Mouse (Mus musculus) lung, postnatal 0 days (tissue): Measurements from ENCODE around the gene Ccser2. TPM values are rescaled to one million over a fixed set of nuclear protein-coding genes. Genes with fewer than 3 reads are reported as not detected.
A peak's percentile ranks its signal among the peaks of the same experiment; 100 is the strongest.

Source experiments
- ATAC-seq: fragments of 200-750 bp; cut with Nextera tagmentation; 2 replicates; pipeline ENCODE4 v1.8.0; 2017; ENCODE audit warnings: moderate library complexity
- DNase-seq: peaks from one replicate; pipeline ENCODE4 v3.0.0-alpha.2; 2016; ENCODE audit warnings: low spot score
- H3K27ac ChIP-seq: fragments of 300-500 bp; sonication (generic); 2 replicates; pipeline ENCODE4 v1.5.1; 2014; ENCODE audit warnings: antibody characterized with exemption, mild to moderate bottlenecking, low read length, mixed read lengths
- H3K27me3 ChIP-seq: fragments of 300-500 bp; sonication (generic); replicated peaks from 2 replicates; pipeline ENCODE4 v1.6.1; 2014; ENCODE audit warnings: low read length, mixed read lengths; ENCODE audit not compliant: insufficient read depth
- H3K36me3 ChIP-seq: fragments of 300-500 bp; sonication (generic); 2 replicates; pipeline ENCODE4 v1.6.1; 2014; ENCODE audit warnings: low read length, mixed read lengths; ENCODE audit not compliant: insufficient read depth
- H3K4me1 ChIP-seq: fragments of 300-500 bp; sonication (generic); 2 replicates; pipeline ENCODE4 v1.6.1; 2014; ENCODE audit warnings: antibody characterized with exemption, low read depth, low read length, mixed read lengths; ENCODE audit not compliant: insufficient read depth
- H3K4me2 ChIP-seq: fragments of 300-500 bp; sonication (generic); replicated peaks from 2 replicates; pipeline ENCODE4 v1.6.1; 2014; ENCODE audit warnings: low read depth, mild to moderate bottlenecking, low read length, moderate library complexity, mixed read lengths
- H3K4me3 ChIP-seq: fragments of 300-500 bp; sonication (generic); 2 replicates; pipeline ENCODE4 v1.5.1; 2014; ENCODE audit warnings: low read depth, low read length
- H3K9ac ChIP-seq: fragments of 300-500 bp; sonication (generic); replicated peaks from 2 replicates; pipeline ENCODE4 v1.6.1; 2014; ENCODE audit warnings: low read depth, mild to moderate bottlenecking
- H3K9me3 ChIP-seq: fragments of 300-500 bp; sonication (generic); 2 replicates; pipeline ENCODE4 v1.6.1; 2016; ENCODE audit warnings: low read length, mixed read lengths
- CTCF ChIP-seq: IDR thresholded peaks from 2 replicates; pipeline ENCODE4 v1.5.1; 2016; ENCODE audit warnings: antibody characterized with exemption, mild to moderate bottlenecking
- EP300 ChIP-seq: IDR thresholded peaks from 2 replicates; pipeline ENCODE4 v1.6.1; 2016; ENCODE audit warnings: antibody characterized with exemption, mild to moderate bottlenecking, control low read depth
- WGBS: fragments of 180-500 bp; shearing (Covaris S2); extraction: QIAGEN DNeasy Blood & Tissue Kit; methylation state at CpG from one replicate; pipeline ENCODE4 v1.1.7; 2014; 5-methylcytosine and 5-hydroxymethylcytosine counted together
- polyA plus RNA-seq: library from polyadenylated mRNA; unstranded; fragments of >200 nt; fragmentation: Nextera tagmentation; extraction: Ambion mirVana; gene quantifications from 2 replicates; pipeline ENCODE4 v1.2.1, GENCODE M21; 2015

The Ccser2 gene
- polyA plus RNA-seq, 1 experiment from 2014 or later: 48.0 TPM

- Histone ChIP-seq H3K4me1 (peaks cover 5% of the 10 kb centered on the region; the same call in 1 of the 2 replicates), H3K9ac (no peak overlapping the region), H3K4me2 (no peak overlapping the region), H3K4me3 (no peak overlapping the region), H3K27me3 (no peaks in the 10 kb centered on the region), H3K36me3 (no peaks in the 10 kb centered on the region), H3K9me3 (no peaks in the 10 kb centered on the region), H3K27ac (no peak overlapping the region)
- no peak for TF ChIP-seq CTCF
- 39% methylated on average over 5 of the region's 5 CpGs for WGBS
- no peak for ATAC-seq
- no peak for DNase-seq
These were observed 11.9 kb downstream of the Ccser2 start for GRCm38 (mm10) chr14:36956717-36957116.

GRCm38 (mm10) chr14:36952687-36953426, 15.7 kb downstream of the Ccser2 start:
- ATAC-seq: peak; percentile 63
- peaks cover 5% of the 10 kb centered on the region; the same call in 1 of the 2 replicates for H3K4me1 ChIP-seq
- TF ChIP-seq EP300 (no peak), CTCF (no peak)

GRCm38 (mm10) chr14:36952142-36952541, 16.4 kb downstream of the Ccser2 start:
- no peak overlapping the region for H3K27ac ChIP-seq
- H3K4me3 ChIP-seq: no peak overlapping the region
- no peaks in the 10 kb centered on the region for H3K36me3 ChIP-seq
- H3K4me1 ChIP-seq: peaks cover 5% of the 10 kb centered on the region; the same call in 1 of the 2 replicates
- DNase-seq: peak; percentile 85
- no peak overlapping the region for H3K9ac ChIP-seq
- TF ChIP-seq EP300 (no peak), CTCF (peak; percentile 87)
- no peaks in the 10 kb centered on the region for H3K27me3 ChIP-seq
- H3K9me3 ChIP-seq: no peaks in the 10 kb centered on the region
- no peak overlapping the region for H3K4me2 ChIP-seq
- WGBS: 22% methylated on average over 2 of the region's 2 CpGs
- peak; percentile 70 for ATAC-seq

More at GRCm38 (mm10) chr14:36952687-36953426, 15.7 kb downstream of the Ccser2 start:
- DNase-seq: peak; percentile 23
- Histone ChIP-seq H3K27ac (no peak overlapping the region), H3K36me3 (no peaks in the 10 kb centered on the region), H3K27me3 (no peaks in the 10 kb centered on the region), H3K4me3 (no peak overlapping the region), H3K9ac (no peak overlapping the region), H3K4me2 (no peak overlapping the region), H3K9me3 (no peaks in the 10 kb centered on the region)
- 63% methylated on average over 10 of the region's 10 CpGs for WGBS

DNA sequence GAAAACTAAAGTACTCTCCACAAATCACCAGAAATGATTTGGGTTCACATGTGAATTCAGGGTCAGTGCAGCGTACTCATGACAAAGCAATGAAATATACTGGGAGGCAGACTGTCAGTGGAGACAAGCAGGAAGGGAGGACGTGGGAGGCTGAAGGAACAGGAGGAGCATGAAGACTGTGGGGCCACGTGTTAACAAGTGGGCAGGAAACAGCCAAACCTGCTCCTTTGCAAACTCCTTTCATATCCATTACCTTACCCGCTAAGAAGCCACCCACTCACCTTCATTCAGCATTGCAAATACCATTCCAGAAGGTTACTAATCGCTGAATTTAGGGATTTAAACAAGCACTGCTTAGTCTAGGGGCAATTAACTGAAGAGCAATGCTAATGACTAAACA, 25.9 kb downstream of the Ccser2 start:
- TF ChIP-seq EP300 (no peak), CTCF (no peak)
- Histone ChIP-seq H3K4me3 (no peak overlapping the region), H3K4me2 (no peak overlapping the region), H3K9me3 (no peaks in the 10 kb centered on the region), H3K36me3 (0 out of 2 replicates have a peak, but pooled peaks cover 6% of the 10 kb centered on the region), H3K27ac (no peak overlapping the region), H3K27me3 (no peaks in the 10 kb centered on the region), H3K9ac (no peak overlapping the region), H3K4me1 (no peaks in the 10 kb centered on the region)
- WGBS: 32% methylated on average over 5 of the region's 5 CpGs
- DNase-seq: no peak
- ATAC-seq: no peak

DNA sequence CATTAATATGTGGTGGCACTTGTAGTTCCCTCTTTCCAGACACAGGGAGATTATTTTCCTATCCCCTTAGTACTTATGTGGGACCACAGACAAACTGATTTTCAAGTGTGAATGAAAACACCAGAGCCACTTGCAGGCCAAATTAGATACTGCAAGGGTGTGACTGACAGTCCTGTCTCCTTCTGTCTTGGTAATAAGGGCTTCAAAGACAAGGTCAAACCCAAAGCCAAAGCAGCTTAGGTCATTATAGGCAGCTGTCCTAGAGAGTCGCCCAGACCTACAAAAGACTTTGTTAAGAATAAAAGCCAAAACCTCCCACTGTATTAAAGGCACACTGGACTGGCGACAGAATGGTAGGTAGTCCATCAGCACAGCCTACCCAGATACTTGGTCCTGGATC, 30.6 kb downstream of the Ccser2 start:
- DNase-seq: no peak
- Histone ChIP-seq H3K36me3 (0 out of 2 replicates have a peak, but pooled peaks cover 6% of the 10 kb centered on the region), H3K27me3 (no peaks in the 10 kb centered on the region), H3K9ac (no peak overlapping the region), H3K4me3 (no peak overlapping the region), H3K4me1 (no peaks in the 10 kb centered on the region), H3K27ac (no peak overlapping the region), H3K9me3 (no peaks in the 10 kb centered on the region), H3K4me2 (no peak overlapping the region)
- 85% methylated on average over 2 of the region's 2 CpGs for WGBS
- no peak for ATAC-seq
- TF ChIP-seq CTCF: no peak

DNA sequence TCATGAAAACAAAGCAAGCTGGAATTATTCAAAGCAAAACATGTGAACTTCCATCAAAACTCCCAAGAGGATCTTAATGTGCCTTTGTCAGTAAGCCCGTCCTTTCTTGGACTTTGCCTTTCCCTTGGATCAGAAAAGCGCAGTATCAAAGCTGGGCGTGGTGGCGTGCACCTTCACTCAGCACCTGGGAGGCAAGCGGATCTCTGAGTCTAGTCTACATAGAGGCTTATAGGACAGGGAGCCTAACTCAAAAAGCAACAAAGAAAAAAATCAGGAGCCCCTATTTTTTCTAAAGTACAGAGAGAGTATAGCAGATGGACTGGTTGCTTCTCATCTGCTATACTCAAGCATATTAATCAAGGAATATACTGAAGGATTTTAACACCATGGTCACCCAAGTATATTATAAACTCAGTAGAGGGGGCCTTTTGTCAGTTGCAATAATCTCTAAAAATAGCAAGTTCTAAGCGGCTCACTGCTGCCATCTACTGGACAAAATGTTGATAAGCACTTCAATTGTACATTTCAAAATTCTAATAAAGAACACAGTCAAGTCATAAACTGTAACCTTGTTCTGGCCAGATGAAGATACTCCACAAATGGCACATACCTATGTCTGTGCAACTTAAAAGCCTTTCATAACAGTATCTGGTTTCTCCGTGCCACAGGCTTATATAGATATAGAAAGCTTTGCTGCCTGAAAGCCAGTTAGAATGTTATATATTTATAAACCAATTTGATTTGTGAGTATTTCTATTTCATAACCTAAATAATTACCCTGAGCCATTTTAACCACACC, 31.3 kb downstream of the Ccser2 start:
- WGBS: 69% methylated on average over 7 of the region's 7 CpGs
- Histone ChIP-seq H3K4me3 (no peak overlapping the region), H3K4me2 (no peak overlapping the region), H3K9me3 (no peaks in the 10 kb centered on the region), H3K9ac (no peak overlapping the region), H3K27ac (no peak overlapping the region), H3K4me1 (no peaks in the 10 kb centered on the region), H3K36me3 (0 out of 2 replicates have a peak, but pooled peaks cover 6% of the 10 kb centered on the region), H3K27me3 (no peaks in the 10 kb centered on the region)
- peak; percentile 78 for DNase-seq
- TF ChIP-seq EP300 (0 out of 2 replicates have a peak, but pooled peaks have one; percentile 29), CTCF (peak; percentile 81)
- no peak; the same call in 1 of the 2 replicates for ATAC-seq
